Mouse (Mus musculus): ENCODE data around the gene Slc2a5. TPM values are rescaled to one million over a fixed set of nuclear protein-coding genes. Genes with fewer than 3 reads are reported as not detected.

The Slc2a5 gene
- polyA plus RNA-seq, 1 experiment, result not detected

DNA sequence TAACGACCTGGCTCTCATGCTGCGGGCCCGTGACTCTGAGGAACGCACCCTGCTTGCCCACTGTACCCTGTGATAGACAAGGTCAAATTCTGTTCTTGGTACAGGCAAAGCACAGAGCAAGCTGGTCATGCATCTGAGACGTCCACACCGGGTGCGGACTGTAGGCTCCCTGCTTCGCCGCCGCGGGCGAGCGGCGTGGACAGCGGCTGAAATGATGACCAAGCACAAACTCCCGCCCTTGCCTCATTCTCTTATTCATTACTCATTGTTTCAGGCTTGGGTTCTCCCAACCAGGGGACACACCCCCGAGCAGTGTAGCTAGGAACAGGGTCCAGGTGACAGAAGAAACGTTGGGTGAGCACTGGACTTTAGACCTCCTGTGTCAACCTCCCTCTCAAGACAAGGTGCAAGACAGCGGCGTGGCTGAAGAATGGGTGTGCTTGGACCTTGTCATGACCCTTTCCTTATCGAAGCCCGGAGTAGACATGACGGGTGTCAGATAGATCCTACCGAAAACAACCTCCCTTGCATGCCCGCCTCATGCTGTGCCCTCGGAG is 4.5 kb upstream of the Slc2a5 start:
- no peaks in the 10 kb centered on the region; the same call in 1 of the 2 replicates for H3K27me3 ChIP-seq (ENCODE audit: control insufficient read depth)
- no peaks in the 10 kb centered on the region for H3K4me1 ChIP-seq (ENCODE audit: control insufficient read depth)
- H3K4me3 ChIP-seq (replicated peaks), result no peak overlapping the region
- no peaks in the 10 kb centered on the region for H3K36me3 ChIP-seq (ENCODE audit: control insufficient read depth)
- no peaks in the 10 kb centered on the region for H3K9me3 ChIP-seq (ENCODE audit: control insufficient read depth, low read length)
- no peak for TF ChIP-seq GATA1 (IDR thresholded peaks at IDR 0.05; ENCODE audit: low read length)
- TF ChIP-seq TAL1 (IDR thresholded peaks at IDR 0.05; ENCODE audit: low read length), result no peak

DNA sequence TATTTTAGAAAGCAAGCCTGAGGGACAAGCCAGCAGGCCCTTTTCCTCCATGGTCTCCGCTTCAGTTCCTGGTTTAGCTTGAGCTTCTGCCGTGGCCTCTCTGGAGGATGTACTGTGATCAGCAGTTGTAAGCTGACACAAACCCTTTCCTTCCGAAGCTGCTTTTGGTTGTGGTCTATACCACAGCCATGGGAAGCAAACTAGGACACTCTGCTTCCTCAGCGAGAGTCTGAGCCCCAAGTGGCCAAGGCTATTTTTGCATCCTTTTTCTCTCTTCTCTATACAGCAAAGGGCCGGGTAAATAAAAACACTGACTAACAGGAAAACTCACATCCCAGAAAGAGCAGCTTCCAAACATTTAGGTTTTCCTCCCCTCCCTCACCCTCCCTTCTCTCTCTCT is 1.8 kb upstream of the Slc2a5 start:
- Histone ChIP-seq H3K36me3 (ENCODE audit: control insufficient read depth) (no peaks in the 10 kb centered on the region), H3K27me3 (ENCODE audit: control insufficient read depth) (peaks cover 2% of the 10 kb centered on the region), H3K4me1 (ENCODE audit: control insufficient read depth) (peaks cover 2% of the 10 kb centered on the region; the same call in 1 of the 2 replicates), H3K9me3 (ENCODE audit: control insufficient read depth, low read length) (no peaks in the 10 kb centered on the region), H3K4me3 (replicated peaks) (no peak overlapping the region)
- TF ChIP-seq TAL1 (IDR thresholded peaks at IDR 0.05; ENCODE audit: low read length) (no peak), GATA1 (IDR thresholded peaks at IDR 0.05; ENCODE audit: low read length) (no peak)

DNA sequence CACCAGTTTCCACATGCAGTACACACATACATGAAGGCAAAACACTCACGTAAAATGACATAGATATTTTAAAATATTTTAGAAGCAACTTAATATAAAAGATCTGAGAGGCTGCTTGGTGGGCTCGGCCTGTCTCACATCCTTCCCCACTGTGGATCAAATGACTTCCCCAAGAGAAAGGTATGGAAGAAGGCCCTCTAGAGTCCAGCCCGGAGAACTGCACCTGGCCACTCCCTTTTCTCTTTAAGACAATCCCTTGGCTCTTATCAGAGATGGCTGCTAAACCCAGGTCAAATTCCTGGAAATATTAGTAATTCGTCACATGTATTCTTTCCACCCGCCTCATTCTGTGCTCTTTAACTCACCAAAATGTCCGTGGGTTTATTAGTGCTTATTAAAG is 920 bp upstream of the Slc2a5 start:
- Histone ChIP-seq H3K36me3 (ENCODE audit: control insufficient read depth) (no peaks in the 10 kb centered on the region), H3K9me3 (ENCODE audit: control insufficient read depth, low read length) (no peaks in the 10 kb centered on the region), H3K27me3 (ENCODE audit: control insufficient read depth) (peaks cover 2% of the 10 kb centered on the region), H3K4me1 (ENCODE audit: control insufficient read depth) (peaks cover 2% of the 10 kb centered on the region; the same call in 1 of the 2 replicates), H3K4me3 (replicated peaks) (no peak overlapping the region)
- TF ChIP-seq TAL1 (IDR thresholded peaks at IDR 0.05; ENCODE audit: low read length) (no peak), GATA1 (IDR thresholded peaks at IDR 0.05; ENCODE audit: low read length) (no peak)

DNA sequence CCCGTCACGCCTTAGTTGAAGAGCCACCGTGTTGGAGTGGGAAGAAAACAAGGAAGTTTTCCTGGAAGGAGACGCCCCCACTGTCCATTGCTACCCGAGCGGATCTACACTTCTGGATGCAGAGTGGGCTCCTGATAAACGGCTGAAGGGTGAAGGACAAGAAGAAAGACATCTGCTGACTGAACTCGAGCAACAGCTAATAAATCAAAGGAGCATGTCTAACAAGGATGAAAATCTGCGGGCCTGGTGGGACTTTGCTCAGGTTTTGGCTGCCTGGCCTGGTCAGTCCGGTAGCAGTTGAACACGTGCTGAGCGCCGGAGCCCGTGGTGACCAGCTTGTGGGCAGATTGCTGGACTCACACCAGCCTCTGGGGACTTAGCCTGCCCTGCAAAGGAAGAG is 557 bp downstream of the Slc2a5 start:
- no peak for TF ChIP-seq TAL1 (IDR thresholded peaks at IDR 0.05; ENCODE audit: low read length)
- TF ChIP-seq GATA1 (IDR thresholded peaks at IDR 0.05; ENCODE audit: low read length), result no peak
- Histone ChIP-seq H3K4me3 (replicated peaks) (no peak overlapping the region), H3K4me1 (ENCODE audit: control insufficient read depth) (peaks cover 2% of the 10 kb centered on the region; the same call in 1 of the 2 replicates), H3K36me3 (ENCODE audit: control insufficient read depth) (no peaks in the 10 kb centered on the region), H3K27me3 (ENCODE audit: control insufficient read depth) (peaks cover 2% of the 10 kb centered on the region), H3K9me3 (ENCODE audit: control insufficient read depth, low read length) (no peaks in the 10 kb centered on the region)

DNA sequence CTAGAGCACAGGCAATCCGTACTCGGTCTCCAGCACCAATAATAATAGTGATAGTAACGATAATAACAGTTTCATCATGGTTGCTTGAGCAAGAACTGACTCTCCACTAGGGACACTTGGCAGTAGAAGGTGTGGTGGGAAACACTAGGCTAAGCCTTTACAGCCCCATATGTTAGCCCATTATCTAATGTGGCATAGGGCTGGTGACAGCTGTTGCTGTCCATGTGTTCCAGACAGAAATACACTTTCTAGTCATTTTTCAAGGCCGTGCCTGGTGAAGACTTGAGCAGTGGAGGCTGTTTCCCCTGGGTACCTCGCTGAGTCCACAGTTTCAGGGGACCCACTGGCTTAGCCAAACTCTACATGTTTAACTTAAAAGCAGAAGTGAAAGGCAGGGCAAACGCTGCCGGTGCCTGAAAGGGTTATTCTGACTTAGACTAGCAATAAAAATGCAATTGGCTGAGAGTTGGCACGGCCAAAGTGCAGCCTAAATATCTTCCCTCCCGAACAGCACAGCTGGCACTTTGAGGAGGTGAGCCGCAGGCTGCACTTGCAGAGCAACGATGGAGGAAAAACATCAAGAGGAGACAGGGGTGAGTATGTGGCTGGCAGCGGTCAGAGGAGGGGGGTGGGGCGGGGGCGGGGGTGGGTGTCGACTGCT is 1.2 kb downstream of the Slc2a5 start:
- Histone ChIP-seq H3K4me3 (replicated peaks) (no peak overlapping the region), H3K4me1 (ENCODE audit: control insufficient read depth) (peaks cover 2% of the 10 kb centered on the region; the same call in 1 of the 2 replicates), H3K9me3 (ENCODE audit: control insufficient read depth, low read length) (no peaks in the 10 kb centered on the region), H3K36me3 (ENCODE audit: control insufficient read depth) (no peaks in the 10 kb centered on the region), H3K27me3 (ENCODE audit: control insufficient read depth) (peaks cover 2% of the 10 kb centered on the region)
- TF ChIP-seq TAL1 (IDR thresholded peaks at IDR 0.05; ENCODE audit: low read length), result no peak

DNA sequence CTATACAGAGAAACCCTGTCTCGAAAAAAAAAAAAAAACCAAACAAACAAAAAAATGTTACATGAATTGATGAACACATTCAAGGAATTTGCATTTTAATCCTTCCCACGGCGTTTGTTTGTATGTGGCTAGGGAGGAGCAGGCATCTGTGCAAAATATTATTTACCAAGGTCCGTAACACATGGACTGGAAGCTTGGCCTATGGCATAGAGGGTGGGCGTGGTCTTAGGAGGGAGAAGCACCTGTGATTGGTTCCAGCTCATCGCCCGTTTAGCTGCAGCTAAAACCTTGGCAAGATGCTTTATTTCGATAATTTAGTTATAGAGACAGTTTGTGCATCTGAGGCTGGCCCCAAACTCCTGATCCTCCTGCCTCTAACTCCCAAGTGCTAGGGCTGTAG is 2.3 kb downstream of the Slc2a5 start:
- Histone ChIP-seq H3K27me3 (ENCODE audit: control insufficient read depth) (peaks cover 2% of the 10 kb centered on the region), H3K36me3 (ENCODE audit: control insufficient read depth) (no peaks in the 10 kb centered on the region), H3K9me3 (ENCODE audit: control insufficient read depth, low read length) (no peaks in the 10 kb centered on the region), H3K4me3 (replicated peaks) (no peak overlapping the region), H3K4me1 (ENCODE audit: control insufficient read depth) (peaks cover 2% of the 10 kb centered on the region; the same call in 1 of the 2 replicates)
- TF ChIP-seq TAL1 (IDR thresholded peaks at IDR 0.05; ENCODE audit: low read length) (no peak), GATA1 (IDR thresholded peaks at IDR 0.05; ENCODE audit: low read length) (no peak)

DNA sequence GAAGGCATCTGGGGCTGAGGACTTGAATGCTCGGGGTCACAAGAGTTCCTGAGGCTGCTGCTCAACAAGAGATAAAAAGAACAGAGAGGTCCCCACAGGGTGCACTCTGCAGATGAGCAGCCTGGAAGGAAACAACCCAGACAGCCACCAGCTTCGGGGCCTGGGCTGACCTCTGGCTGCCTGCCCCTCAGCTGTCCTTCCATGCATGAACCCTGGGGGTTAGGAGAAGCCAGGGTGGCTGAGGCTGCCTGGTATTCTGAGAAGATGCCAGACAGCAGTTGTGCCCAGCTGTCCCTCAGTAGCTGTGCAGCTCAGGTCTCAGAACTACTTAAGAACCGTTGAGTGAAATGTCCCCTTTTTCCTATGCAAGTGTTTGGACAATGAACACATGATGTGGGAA is 3.4 kb downstream of the Slc2a5 start:
- Histone ChIP-seq H3K27me3 (ENCODE audit: control insufficient read depth) (peaks cover 2% of the 10 kb centered on the region), H3K4me3 (replicated peaks) (no peak overlapping the region), H3K4me1 (ENCODE audit: control insufficient read depth) (peaks cover 2% of the 10 kb centered on the region; the same call in 1 of the 2 replicates), H3K36me3 (ENCODE audit: control insufficient read depth) (no peaks in the 10 kb centered on the region), H3K9me3 (ENCODE audit: control insufficient read depth, low read length) (no peaks in the 10 kb centered on the region)
- TF ChIP-seq TAL1 (IDR thresholded peaks at IDR 0.05; ENCODE audit: low read length) (no peak), GATA1 (IDR thresholded peaks at IDR 0.05; ENCODE audit: low read length) (no peak)

GRCm38 (mm10) chr4:150126373-150126772 is 7.3 kb downstream of the Slc2a5 start:
- Histone ChIP-seq H3K4me3 (replicated peaks) (no peak overlapping the region), H3K27me3 (ENCODE audit: control insufficient read depth) (no peaks in the 10 kb centered on the region), H3K36me3 (ENCODE audit: control insufficient read depth) (no peaks in the 10 kb centered on the region), H3K4me1 (ENCODE audit: control insufficient read depth) (peaks cover 2% of the 10 kb centered on the region; the same call in 1 of the 2 replicates), H3K9me3 (ENCODE audit: control insufficient read depth, low read length) (no peaks in the 10 kb centered on the region)
- no peak for TF ChIP-seq TAL1 (IDR thresholded peaks at IDR 0.05; ENCODE audit: low read length)
- no peak for TF ChIP-seq GATA1 (IDR thresholded peaks at IDR 0.05; ENCODE audit: low read length)

GRCm38 (mm10) chr4:150127894-150128293 is 8.8 kb downstream of the Slc2a5 start:
- Histone ChIP-seq H3K9me3 (ENCODE audit: control insufficient read depth, low read length) (no peaks in the 10 kb centered on the region), H3K27me3 (ENCODE audit: control insufficient read depth) (0 out of 2 replicates have a peak, but pooled peaks cover 2% of the 10 kb centered on the region), H3K4me1 (ENCODE audit: control insufficient read depth) (peaks cover 6% of the 10 kb centered on the region), H3K36me3 (ENCODE audit: control insufficient read depth) (no peaks in the 10 kb centered on the region), H3K4me3 (replicated peaks) (no peak overlapping the region)
- TF ChIP-seq TAL1 (IDR thresholded peaks at IDR 0.05; ENCODE audit: low read length) (no peak), GATA1 (IDR thresholded peaks at IDR 0.05; ENCODE audit: low read length) (no peak)
